Mouse (Mus musculus) c-Kit-positive CD71-negative TER-119-negative erythroid progenitor cells, embryonic 14.5 days (primary cell): ENCODE measurements around the gene Olfr303.
"Not testable (repeated sequence)": the region's sequence is repeated elsewhere in the genome, so short reads cannot be mapped to it uniquely, and the experiment has no call there.

Experiments used
- DNase-seq: peaks from one replicate; pipeline ENCODE4 v3.0.0-alpha.2; 2013; ENCODE audit warnings: low read depth

The Olfr303 gene

DNA sequence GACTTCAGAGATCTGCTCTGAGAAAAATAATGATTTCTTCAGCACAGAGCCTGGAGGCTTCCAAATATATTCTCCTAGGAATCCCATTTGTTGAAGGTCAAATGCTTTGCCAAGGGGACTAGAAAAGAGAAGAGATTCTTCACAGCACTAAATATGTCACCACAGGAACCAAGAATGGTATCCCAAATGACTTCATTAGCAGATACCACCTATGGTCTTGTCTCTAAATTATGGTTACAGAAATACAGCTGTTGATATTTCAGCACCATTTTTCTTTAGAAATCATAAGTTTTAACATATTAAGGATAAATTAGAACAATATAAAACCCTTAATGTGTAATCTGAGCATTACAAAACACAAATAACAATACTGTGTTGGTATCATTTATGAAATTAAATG lies at the start of gene Olfr303:
Gene Olfr303, minus strand, starts transcription at position 101 of the 400 bp plus-strand sequence.
- no peak for DNase-seq

GRCm38 (mm10) chr7:86403546-86403945 lies 6.0 kb upstream of the Olfr303 start, which contains the start of gene Olfr301:
TSS of gene Olfr301 (plus strand) at chr7:86403846.
- no peak for DNase-seq

- DNase-seq: no peak
Measured at GRCm38 (mm10) chr7:86386558-86386957, 11.0 kb downstream of the Olfr303 start, which contains the start of gene Olfr304. TSS of gene Olfr304 (minus strand) at chr7:86386658.

DNA sequence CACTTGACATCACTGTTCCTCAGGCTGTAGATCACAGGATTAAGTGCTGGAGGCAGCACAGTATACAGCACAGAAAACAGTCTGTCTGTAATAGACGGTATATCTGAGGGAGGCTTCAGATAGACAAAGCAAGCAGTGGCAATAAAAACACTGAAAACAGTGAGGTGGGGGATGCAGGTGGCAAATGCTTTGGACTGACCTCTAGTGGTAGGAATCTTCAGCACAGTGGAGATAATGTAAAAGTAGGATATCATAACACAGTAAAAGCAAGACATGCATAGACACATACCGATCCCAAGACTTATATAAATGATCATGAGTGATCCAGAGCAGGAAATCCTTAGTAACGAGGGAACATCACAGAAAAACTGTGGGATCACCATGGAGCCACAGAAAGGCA lies 11.8 kb downstream of the Olfr303 start:
- DNase-seq: no peak

- DNase-seq: no peak
Measured at GRCm38 (mm10) chr7:86366828-86367227, 30.8 kb downstream of the Olfr303 start, which contains the start of gene Olfr305. TSS of gene Olfr305 (minus strand) at chr7:86366928.

DNA sequence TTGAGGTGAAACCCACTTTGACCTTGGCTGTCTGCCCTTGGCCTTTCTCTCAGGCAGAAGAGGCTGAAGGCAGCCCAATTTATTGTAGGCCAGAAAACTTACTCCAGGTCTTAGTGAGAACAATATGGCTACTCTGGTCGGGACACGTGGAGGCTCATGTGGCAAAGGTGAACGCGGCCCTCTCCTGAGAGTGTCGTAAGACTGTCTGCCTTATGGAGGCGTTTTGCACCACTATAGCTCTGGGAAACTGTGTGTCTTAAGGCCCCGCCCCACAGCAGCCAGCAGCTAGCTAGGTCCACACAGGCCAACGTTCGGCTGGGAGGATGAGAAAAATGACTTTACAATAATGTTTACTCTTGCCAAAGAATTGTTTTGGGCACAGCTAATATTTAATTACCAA lies 51.3 kb downstream of the Olfr303 start:
- not testable (repeated sequence) for DNase-seq

DNA sequence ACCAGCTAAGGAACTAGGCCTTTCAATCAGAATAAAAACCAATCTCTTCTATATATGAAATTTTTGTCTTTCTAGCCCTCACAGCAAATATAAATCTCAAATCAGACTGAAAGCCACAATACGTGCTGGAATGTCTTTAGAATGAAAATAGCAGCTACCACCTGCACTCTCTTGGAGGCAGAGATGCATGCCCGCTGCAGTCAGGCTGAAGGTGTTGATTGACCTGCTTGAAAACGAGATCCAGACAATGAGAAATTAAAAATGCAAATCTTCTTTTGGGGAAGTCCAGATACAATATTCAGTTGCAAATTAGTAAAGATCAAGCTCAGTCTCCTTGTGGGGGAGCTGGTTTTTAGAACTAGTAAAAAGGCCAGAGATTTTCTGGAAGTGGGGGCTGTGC lies 53.3 kb downstream of the Olfr303 start:
- DNase-seq: no peak

- no peak for DNase-seq
Measured at GRCm38 (mm10) chr7:86342881-86343565, 54.6 kb downstream of the Olfr303 start.
